Mouse (Mus musculus) limb, embryonic 14.5 days (tissue): ENCODE results near the gene 4930415O20Rik. TPM values are rescaled to one million over a fixed set of nuclear protein-coding genes. Genes with fewer than 3 reads are reported as not detected.

Source experiments
- ATAC-seq: fragments of 200-750 bp; cut with Nextera tagmentation; 2 replicates; pipeline ENCODE4 v1.8.0; 2017; ENCODE audit warnings: low read depth, moderate number of reproducible peaks, moderate TSS enrichment; ENCODE audit not compliant: low FRiP score
- DNase-seq: peaks from one replicate; pipeline ENCODE4 v3.0.0-alpha.2; 2015; ENCODE audit warnings: low spot score
- H3K27ac ChIP-seq: fragments of 300-500 bp; sonication (generic); replicated peaks from 2 replicates; pipeline ENCODE4 v1.5.1; 2014; ENCODE audit warnings: low read depth, mild to moderate bottlenecking, low read length, moderate library complexity, mixed read lengths
- H3K27me3 ChIP-seq: fragments of 300-500 bp; sonication (generic); 2 replicates; pipeline ENCODE4 v1.6.1; 2014; ENCODE audit warnings: low read length, mixed read lengths; ENCODE audit not compliant: control insufficient read depth, insufficient read depth
- H3K36me3 ChIP-seq: fragments of 300-500 bp; sonication (generic); 2 replicates; pipeline ENCODE4 v1.6.1; 2014; ENCODE audit warnings: mild to moderate bottlenecking, low read length, moderate library complexity, mixed read lengths; ENCODE audit not compliant: control insufficient read depth, insufficient read depth
- H3K4me1 ChIP-seq: fragments of 300-500 bp; sonication (generic); 2 replicates; pipeline ENCODE4 v1.6.1; 2014; ENCODE audit warnings: antibody characterized with exemption, low read length, mixed read lengths; ENCODE audit not compliant: control insufficient read depth, insufficient read depth
- H3K4me2 ChIP-seq: fragments of 300-500 bp; sonication (generic); replicated peaks from 2 replicates; pipeline ENCODE4 v1.6.1; 2014; ENCODE audit warnings: low read depth, mild to moderate bottlenecking, low read length, moderate library complexity; ENCODE audit not compliant: severe bottlenecking
- H3K4me3 ChIP-seq: fragments of 300-500 bp; sonication (generic); replicated peaks from 2 replicates; pipeline ENCODE4 v1.5.1; 2014; ENCODE audit warnings: low read length
- H3K9ac ChIP-seq: fragments of 300-500 bp; sonication (generic); 2 replicates; pipeline ENCODE4 v1.6.1; 2014; ENCODE audit warnings: mild to moderate bottlenecking, low read depth, low read length, moderate library complexity; ENCODE audit not compliant: severe bottlenecking
- H3K9me3 ChIP-seq: fragments of 300-500 bp; sonication (generic); 2 replicates; pipeline ENCODE4 v1.6.1; 2016; ENCODE audit warnings: low read length; ENCODE audit not compliant: control insufficient read depth
- POLR2A ChIP-seq: fragments of 200-500 bp; IDR thresholded peaks from 2 replicates; pipeline ENCODE4 v1.8.0; 2012; ENCODE audit warnings: inconsistent platforms, mild to moderate bottlenecking, moderate library complexity, borderline replicate concordance; ENCODE audit not compliant: insufficient read depth, insufficient read length; ENCODE audit errors: extremely low read depth
- WGBS: fragments of 180-500 bp; shearing (Covaris S2); extraction: QIAGEN DNeasy Blood & Tissue Kit; methylation state at CpG from one replicate; pipeline ENCODE4 v1.1.7; 2014; 5-methylcytosine and 5-hydroxymethylcytosine counted together
- polyA plus RNA-seq, 2 experiments: library from polyadenylated mRNA; depleted of rRNA in 1 of 2; stranded (reverse) in 1 of 2; unstranded in 1 of 2; fragments of >200 nt; fragmentation: Nextera tagmentation in 1 of 2; extraction: Ambion mirVana in 1 of 2; gene quantifications; 2 replicates each; pipeline versions ENCODE4 v1.2.1 to v1.2.3; 2012 to 2014

Gene 4930415O20Rik
- polyA plus RNA-seq, 2 experiments, result 0.37 TPM; not detected in 1

- Histone ChIP-seq H3K9ac (no peak overlapping the region), H3K4me1 (no peaks in the 10 kb centered on the region), H3K4me3 (no peak overlapping the region), H3K36me3 (peaks cover 84% of the 10 kb centered on the region), H3K9me3 (no peaks in the 10 kb centered on the region), H3K4me2 (no peak overlapping the region), H3K27ac (no peak overlapping the region), H3K27me3 (no peaks in the 10 kb centered on the region)
- ATAC-seq (no peak), DNase-seq (no peak)
- no peak for TF ChIP-seq POLR2A
- WGBS, result 93% methylated on average over 4 of the region's 4 CpGs
Measured at GRCm38 (mm10) chr15:98555881-98556280, 14.9 kb upstream of the 4930415O20Rik start.

DNA sequence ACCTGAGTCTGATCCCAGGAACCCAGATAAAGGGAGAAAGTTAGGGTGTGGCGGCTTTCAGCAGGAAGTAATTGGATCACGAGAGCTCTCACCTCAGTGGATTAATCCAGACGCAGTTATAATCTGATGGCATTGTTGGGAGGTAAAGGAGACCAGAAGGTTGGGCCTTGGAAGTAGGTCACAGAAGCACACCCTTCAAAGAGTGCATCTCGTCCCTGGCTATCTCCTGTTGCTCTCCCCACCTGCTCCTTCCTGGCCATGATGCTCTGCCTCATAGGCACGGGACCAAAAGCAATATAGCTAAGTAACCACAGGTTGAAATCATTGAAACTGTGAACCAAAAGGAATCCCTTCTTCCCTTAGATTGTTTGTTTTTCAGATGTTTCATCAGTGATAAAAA lies 13.6 kb upstream of the 4930415O20Rik start:
- no peak for TF ChIP-seq POLR2A
- no peaks in the 10 kb centered on the region for H3K27me3 ChIP-seq
- no peaks in the 10 kb centered on the region for H3K9me3 ChIP-seq
- DNase-seq (no peak), ATAC-seq (no peak)
- no peak overlapping the region for H3K9ac ChIP-seq
- H3K27ac ChIP-seq, result no peak overlapping the region
- WGBS, result 97% methylated on average over 5 of the region's 5 CpGs
- H3K4me3 ChIP-seq, result no peak overlapping the region
- H3K4me2 ChIP-seq, result no peak overlapping the region
- no peaks in the 10 kb centered on the region for H3K4me1 ChIP-seq
- H3K36me3 ChIP-seq, result peaks cover 78% of the 10 kb centered on the region

DNA sequence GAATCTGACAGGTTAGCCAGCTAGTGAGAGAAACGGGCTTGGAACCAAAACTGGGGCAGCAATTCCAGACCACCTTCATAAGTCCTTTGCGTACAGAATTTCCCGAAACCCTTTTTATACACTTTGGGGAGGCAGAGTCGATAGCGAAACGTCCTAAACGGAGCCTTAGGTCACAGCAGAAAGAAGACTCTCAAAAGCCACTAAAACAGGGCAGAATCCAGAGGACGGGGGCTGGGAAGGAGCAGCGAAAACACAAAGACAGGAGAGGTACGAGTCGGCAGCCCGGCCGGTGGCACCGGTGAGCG lies 3.9 kb upstream of the 4930415O20Rik start:
- Histone ChIP-seq H3K27ac (peak overlapping the region; percentile 91), H3K9me3 (no peaks in the 10 kb centered on the region), H3K4me3 (peak overlapping the region; percentile 95), H3K4me1 (peaks cover 25% of the 10 kb centered on the region), H3K4me2 (peak overlapping the region; percentile 91), H3K36me3 (peaks cover 20% of the 10 kb centered on the region), H3K9ac (peak overlapping the region; percentile 89), H3K27me3 (no peaks in the 10 kb centered on the region)
- TF ChIP-seq POLR2A, result no peak
- DNase-seq (no peak), ATAC-seq (no peak)
- WGBS, result 3% methylated on average over 15 of the region's 15 CpGs

DNA sequence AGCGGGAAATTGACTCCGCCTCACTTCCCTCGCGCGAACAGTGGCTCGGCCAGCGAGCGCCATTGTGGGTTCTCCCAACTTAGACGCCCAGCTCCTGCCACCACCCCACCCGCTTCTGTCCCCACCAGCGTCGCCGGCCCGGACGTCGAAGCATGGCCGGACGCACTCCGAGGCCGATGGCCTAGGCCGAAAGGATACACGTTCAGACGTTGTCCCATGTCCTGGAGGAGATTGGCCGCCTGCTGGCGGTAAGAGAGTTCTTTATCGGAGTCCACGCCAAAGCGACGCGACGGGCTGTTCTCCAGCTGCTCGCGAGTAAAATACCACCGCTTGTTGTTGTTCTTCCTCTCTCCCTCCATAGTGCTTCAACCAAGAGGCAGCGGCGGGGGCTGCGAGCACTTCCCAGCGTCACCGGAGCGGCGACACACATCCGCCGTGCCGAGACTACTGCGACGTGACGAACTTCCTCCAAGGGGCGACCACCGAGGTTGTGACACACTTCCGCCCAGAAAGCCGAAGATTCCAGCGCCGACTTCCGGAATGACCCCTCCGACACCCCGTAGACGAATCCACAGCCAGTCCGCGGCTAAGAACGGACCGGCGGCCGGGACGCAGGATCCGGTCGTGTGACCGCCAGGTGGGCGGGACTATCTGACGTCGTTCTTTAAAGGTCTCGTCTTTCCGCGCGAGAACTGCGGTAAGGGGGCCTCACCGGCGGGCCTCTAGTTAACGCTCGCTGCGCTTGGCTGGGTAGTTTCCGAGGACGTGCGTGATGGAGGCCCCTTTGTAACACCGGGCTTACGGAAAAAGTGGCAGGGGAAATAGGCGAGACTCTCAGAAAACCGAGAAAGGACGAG lies 3.3 kb upstream of the 4930415O20Rik start:
- ATAC-seq, result peak; percentile 97
- H3K4me2 ChIP-seq, result peak overlapping the region; percentile 91
- peak; percentile 98; the same call in 1 of the 2 replicates for TF ChIP-seq POLR2A
- peak overlapping the region; percentile 91 for H3K27ac ChIP-seq
- peak overlapping the region; percentile 89 for H3K9ac ChIP-seq
- H3K4me3 ChIP-seq, result peak overlapping the region; percentile 95
- peak; percentile 98 for DNase-seq
- WGBS, result under 1% methylated on average over 86 of the region's 88 CpGs
- H3K4me1 ChIP-seq, result peaks cover 25% of the 10 kb centered on the region
- no peaks in the 10 kb centered on the region for H3K9me3 ChIP-seq
- peaks cover 19% of the 10 kb centered on the region for H3K36me3 ChIP-seq
- H3K27me3 ChIP-seq, result no peaks in the 10 kb centered on the region

GRCm38 (mm10) chr15:98568256-98569033 lies 2.4 kb upstream of the 4930415O20Rik start:
- H3K27ac ChIP-seq, result peak overlapping the region; percentile 84
- no peak for ATAC-seq
- no peaks in the 10 kb centered on the region for H3K9me3 ChIP-seq
- H3K4me1 ChIP-seq, result peaks cover 25% of the 10 kb centered on the region
- no peaks in the 10 kb centered on the region for H3K27me3 ChIP-seq
- H3K9ac ChIP-seq, result peak overlapping the region; percentile 69
- H3K4me2 ChIP-seq, result peak overlapping the region; percentile 84
- no peak for DNase-seq
- peak overlapping the region; percentile 95 for H3K4me3 ChIP-seq
- WGBS, result 4% methylated on average over 22 of the region's 22 CpGs
- TF ChIP-seq POLR2A, result no peak
- H3K36me3 ChIP-seq, result peaks cover 10% of the 10 kb centered on the region
